ENCODE assay signal across 17 mouse cellular contexts in genomic region chr14:20790445-20790844, GRCm38 (mm10). TPM values are rescaled to one million over a fixed set of nuclear protein-coding genes. Genes with fewer than 3 reads are reported as not detected.
DNase-seq lines count a peak whose midpoint lies in the region; ATAC-seq and TF ChIP-seq lines count a peak whose summit lies in the region.
"Had no signal": no experiment of that assay in that cellular context is flagged by ENCODE, and none has a peak within 500 bp of the region (broad histone marks: within the 10 kb centered on the region; RNA-seq: fewer than 3 reads in every experiment).

No protein-coding gene starts in this region.

- H3K9me3 ChIP-seq in heart, postnatal 0 days (replicated peaks; ENCODE audit: control insufficient read depth, low read length), result no peaks in the 10 kb centered on the region
- no peaks in the 10 kb centered on the region for H3K9me3 ChIP-seq in heart, embryonic 10.5 days
- H3K9me3 ChIP-seq: embryonic facial prominence, embryonic 12.5 days; forebrain, embryonic 15.5 days had no signal

- ATAC-seq in heart, postnatal 0 days (ENCODE audit: insufficient read depth, low read depth), result no peak
- ATAC-seq: forebrain, embryonic 15.5 days; intestine, embryonic 16.5 days had no signal

- WGBS in heart, postnatal 0 days, result 85% methylated on average over 5 of the region's 5 CpGs
- WGBS in heart, embryonic 10.5 days, result 89% methylated on average over 5 of the region's 5 CpGs

- H3K36me3 ChIP-seq in heart, postnatal 0 days (replicated peaks; ENCODE audit: control insufficient read depth, insufficient read depth, low read length), result peaks cover 34% of the 10 kb centered on the region
- peaks cover 63% of the 10 kb centered on the region for H3K36me3 ChIP-seq in heart, embryonic 10.5 days

- H3K4me1 ChIP-seq in heart, postnatal 0 days (ENCODE audit: control insufficient read depth, insufficient read depth), result peaks cover 28% of the 10 kb centered on the region
- peaks cover 75% of the 10 kb centered on the region for H3K4me1 ChIP-seq in heart, embryonic 10.5 days
- peaks cover 22% of the 10 kb centered on the region for H3K4me1 ChIP-seq in cortical plate, adult 2 months (ENCODE audit: control insufficient read depth, insufficient read depth, low read length)

- intact Hi-C loops in left cerebral cortex, adult 2 months (cut with DNase I), result no loop called here

- TF ChIP-seq CTCF in heart, postnatal 0 days (IDR thresholded peaks at IDR 0.05; ENCODE audit: low read depth), result no peak
- no peak for TF ChIP-seq CTCF in left cerebral cortex, adult 2 months (IDR thresholded peaks at IDR 0.05)
- no peak for TF ChIP-seq CTCF in cortical plate, adult 2 months (IDR thresholded peaks at IDR 0.05; ENCODE audit: extremely low read depth, insufficient read depth, low read length)

- DNase-seq in heart, postnatal 0 days (ENCODE audit: low spot score), result no peak
- DNase-seq in heart, embryonic 10.5 days (ENCODE audit: low spot score), result no peak
- DNase-seq in left cerebral cortex, adult 2 months (ENCODE audit: extremely low spot score in 1 of 2, low spot score in 2 of 2), result no peak
- no peak for DNase-seq in left cerebral cortex, adult 9 months (ENCODE audit: low spot score in 2 of 2)
- no peak for DNase-seq in adrenal gland, postnatal 4 days (ENCODE audit: low spot score in 2 of 2)
- DNase-seq: adrenal gland, adult 2 months; adrenal gland, postnatal 25 days; cerebellum, adult 11 months; cerebellum, adult 8-10 months; cerebellum, postnatal 14 days; gastrocnemius, postnatal 36 days; heart, adult 11 months; heart, postnatal 36 days had no signal

- no peaks in the 10 kb centered on the region for H3K27me3 ChIP-seq in heart, postnatal 0 days (ENCODE audit: control insufficient read depth, insufficient read depth, low read length)
- H3K27me3 ChIP-seq in heart, embryonic 10.5 days (ENCODE audit: insufficient read depth, poor library complexity, severe bottlenecking), result no peaks in the 10 kb centered on the region
- H3K27me3 ChIP-seq: embryonic facial prominence, embryonic 12.5 days; forebrain, embryonic 15.5 days had no signal

- H3K4me3 ChIP-seq in heart, postnatal 0 days (ENCODE audit: low read depth, low read length), result no peak overlapping the region
- H3K4me3 ChIP-seq in heart, embryonic 10.5 days, result no peak overlapping the region
- peak overlapping the region; percentile 94 for H3K4me3 ChIP-seq in left cerebral cortex, adult 2 months
- H3K4me3 ChIP-seq in cortical plate, adult 2 months (ENCODE audit: insufficient read depth, low read length), result peak overlapping the region; percentile 48
- H3K4me3 ChIP-seq: embryonic facial prominence, embryonic 12.5 days; forebrain, embryonic 15.5 days had no signal

- TF ChIP-seq EP300 in heart, postnatal 0 days (IDR thresholded peaks at IDR 0.05; ENCODE audit: low read depth), result no peak

- H3K27ac ChIP-seq in heart, postnatal 0 days (ENCODE audit: low read depth), result no peak overlapping the region
- no peak overlapping the region for H3K27ac ChIP-seq in heart, embryonic 10.5 days
- H3K27ac ChIP-seq in left cerebral cortex, adult 2 months, result peak overlapping the region; percentile 91
- H3K27ac ChIP-seq in cortical plate, adult 2 months (ENCODE audit: insufficient read depth, low read length), result peak overlapping the region; percentile 62
- H3K27ac ChIP-seq: embryonic facial prominence, embryonic 12.5 days; forebrain, embryonic 15.5 days had no signal

- 0 out of 2 replicates have a peak overlapping the region, but pooled peaks have one; percentile 16 for H3K9ac ChIP-seq in heart, postnatal 0 days (replicated peaks; ENCODE audit: low read depth, low read length)
- H3K9ac ChIP-seq: embryonic facial prominence, embryonic 12.5 days; forebrain, embryonic 15.5 days had no signal

- H3K4me2 ChIP-seq in heart, postnatal 0 days (ENCODE audit: low read depth, low read length), result no peak overlapping the region
- H3K4me2 ChIP-seq: embryonic facial prominence, embryonic 12.5 days; forebrain, embryonic 15.5 days had no signal

- no peak for TF ChIP-seq POLR2A in cortical plate, adult 2 months (IDR thresholded peaks at IDR 0.05; ENCODE audit: extremely low read depth, insufficient read depth, low read length)

RNA-seq across cellular contexts. Expression of gene Camk2g, which starts 3.4 kb away (rescaled TPM):
- 74.5 and 107 TPM in 2 replicates for total RNA-seq in heart, postnatal 0 days (2014; rRNA removed; ENCODE audit: low replicate concordance)
- 60.8 and 72.5 TPM in 2 replicates for polyA plus RNA-seq in heart, postnatal 0 days (2015; fragmentation: Nextera tagmentation; extraction: Ambion mirVana)
- 60.6 and 65.3 TPM in 2 replicates for polyA plus RNA-seq in heart, embryonic 10.5 days (2016; fragmentation: Nextera tagmentation; extraction: Ambion mirVana)
- 100 to 1,000 TPM; 328 to 345 TPM for total RNA-seq in left cerebral cortex, adult 2 months (2021)
- polyA plus RNA-seq in cortical plate, adult 2 months (2012; rRNA removed), result 287 and 303 TPM in 2 replicates
- 10 to 100 TPM; 77.3 to 87.2 TPM for total RNA-seq in adrenal gland, postnatal 4 days (2021)

RNA-seq across cellular contexts. Expression of gene Plau, which starts 46.0 kb away (rescaled TPM):
- total RNA-seq in heart, postnatal 0 days (2014; rRNA removed; ENCODE audit: low replicate concordance), result 3.3 and 4.2 TPM in 2 replicates
- polyA plus RNA-seq in heart, postnatal 0 days (2015; fragmentation: Nextera tagmentation; extraction: Ambion mirVana), result 0.84 and 0.89 TPM in 2 replicates
- 0.23 and 0.30 TPM in 2 replicates for polyA plus RNA-seq in heart, embryonic 10.5 days (2016; fragmentation: Nextera tagmentation; extraction: Ambion mirVana)
- total RNA-seq in left cerebral cortex, adult 2 months (2021), result 1 to 10 TPM; 6.5 to 9.6 TPM
- 4.2 and 5.2 TPM in 2 replicates for polyA plus RNA-seq in cortical plate, adult 2 months (2012; rRNA removed)
- 10 to 100 TPM; 19.8 to 36.6 TPM for total RNA-seq in adrenal gland, postnatal 4 days (2021)

RNA-seq across cellular contexts. Expression of gene Ndst2, which starts 56.1 kb away (rescaled TPM):
- 8.0 and 20.3 TPM in 2 replicates for total RNA-seq in heart, postnatal 0 days (2014; rRNA removed; ENCODE audit: low replicate concordance)
- polyA plus RNA-seq in heart, postnatal 0 days (2015; fragmentation: Nextera tagmentation; extraction: Ambion mirVana), result 7.8 and 8.5 TPM in 2 replicates
- polyA plus RNA-seq in heart, embryonic 10.5 days (2016; fragmentation: Nextera tagmentation; extraction: Ambion mirVana), result 17.5 and 19.7 TPM in 2 replicates
- 10 to 100 TPM; 15.5 to 17.7 TPM for total RNA-seq in left cerebral cortex, adult 2 months (2021)
- polyA plus RNA-seq in cortical plate, adult 2 months (2012; rRNA removed), result 22.9 and 26.7 TPM in 2 replicates
- 10 to 100 TPM; 46.4 to 49.0 TPM for total RNA-seq in adrenal gland, postnatal 4 days (2021)

Comparison
In these comparisons a context has a peak if more than half of its experiments do, and no peak if none do; other contexts are left out.
1. H3K27ac ChIP-seq: peak in left cerebral cortex, adult 2 months (single experiment) and cortical plate, adult 2 months (single experiment); none in heart, postnatal 0 days (single experiment) and heart, embryonic 10.5 days (single experiment).
2. H3K4me3 ChIP-seq: peak in left cerebral cortex, adult 2 months (single experiment) and cortical plate, adult 2 months (single experiment); none in heart, postnatal 0 days (single experiment) and heart, embryonic 10.5 days (single experiment).